Mouse (Mus musculus): Measurements from ENCODE around the gene Gtf2a1l.

The Gtf2a1l gene

DNA sequence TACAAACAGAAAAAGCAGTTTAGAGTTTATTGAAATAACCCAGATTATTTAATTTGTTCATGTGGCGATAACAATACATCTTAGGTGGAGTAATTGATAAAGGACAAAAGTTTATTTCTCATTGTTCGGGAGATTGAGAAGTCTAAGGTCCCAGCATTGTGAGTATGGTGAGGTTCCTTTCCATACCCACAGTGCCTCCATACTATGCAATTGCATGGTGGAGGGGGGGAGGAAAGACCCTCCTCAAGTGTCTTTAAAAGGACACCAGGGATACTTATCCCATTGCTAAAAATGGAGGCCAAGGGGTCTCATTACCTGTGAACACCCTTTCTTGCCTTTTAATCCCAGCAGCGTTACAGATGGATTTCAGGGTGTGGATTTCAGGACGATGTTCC, 15.1 kb upstream of the Gtf2a1l start:
- DNase-seq (ENCODE audit: low spot score), result no peak

DNA sequence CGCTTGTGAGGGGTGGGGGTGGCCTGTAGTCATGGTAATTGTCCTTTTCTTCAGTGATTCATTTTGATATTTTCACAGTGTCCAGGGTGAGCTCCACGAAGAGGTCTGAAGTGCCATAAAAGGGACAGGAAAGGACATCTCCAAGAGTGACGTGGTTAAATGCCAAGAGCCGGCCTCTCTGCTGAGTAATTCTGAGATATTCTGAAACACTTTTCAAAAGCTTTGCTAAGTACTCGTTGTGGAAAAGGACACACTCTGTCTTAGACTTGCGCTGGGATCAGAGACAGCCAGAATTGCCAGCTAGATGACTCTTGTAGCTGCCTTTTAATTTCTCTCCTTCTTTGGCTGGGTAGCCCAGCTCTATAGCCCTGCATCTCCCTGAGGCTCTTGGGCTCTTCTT, 9.9 kb upstream of the Gtf2a1l start:
- no peak for DNase-seq (ENCODE audit: low spot score)

DNA sequence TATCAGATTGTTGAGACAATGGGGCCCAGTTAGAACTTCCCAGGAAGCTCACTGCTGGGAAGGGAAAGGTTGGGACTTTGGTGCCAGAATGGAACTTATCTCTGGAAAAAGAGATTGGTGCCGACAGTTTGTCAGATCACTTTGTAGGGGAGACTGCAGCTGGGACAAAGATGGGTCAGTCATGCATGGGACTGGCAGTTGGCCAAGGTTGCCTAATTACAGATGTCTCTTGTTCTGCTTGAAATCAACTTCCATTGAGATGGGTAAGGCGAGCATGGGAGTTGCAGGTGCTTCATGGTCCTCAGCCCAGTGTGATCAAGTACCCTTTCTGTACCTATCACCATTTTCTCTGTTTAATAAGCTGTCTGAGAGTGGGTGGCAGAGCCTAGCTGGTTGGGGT, 2.4 kb upstream of the Gtf2a1l start:
- DNase-seq (ENCODE audit: low spot score), result no peak

DNA sequence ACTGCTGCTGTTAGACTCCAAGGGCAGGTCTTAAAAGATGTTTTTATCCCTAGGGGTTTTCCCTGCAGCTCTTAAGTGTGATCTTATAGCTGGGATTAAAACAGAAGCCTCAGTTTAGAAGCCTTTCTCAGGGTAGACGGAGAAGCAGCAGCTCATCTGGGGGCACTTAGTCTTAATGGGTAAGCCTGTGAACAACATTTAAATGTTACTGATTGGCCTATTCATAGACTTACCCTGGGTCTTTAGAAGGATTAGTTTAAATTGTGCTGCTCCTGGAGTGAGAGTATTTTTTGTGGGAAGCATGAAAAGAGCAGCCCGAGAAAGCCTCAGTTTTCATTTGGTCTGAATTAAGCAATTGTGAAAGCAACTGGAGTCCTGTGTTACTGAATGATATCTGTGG, 1.5 kb downstream of the Gtf2a1l start:
- DNase-seq (ENCODE audit: low spot score), result no peak

DNA sequence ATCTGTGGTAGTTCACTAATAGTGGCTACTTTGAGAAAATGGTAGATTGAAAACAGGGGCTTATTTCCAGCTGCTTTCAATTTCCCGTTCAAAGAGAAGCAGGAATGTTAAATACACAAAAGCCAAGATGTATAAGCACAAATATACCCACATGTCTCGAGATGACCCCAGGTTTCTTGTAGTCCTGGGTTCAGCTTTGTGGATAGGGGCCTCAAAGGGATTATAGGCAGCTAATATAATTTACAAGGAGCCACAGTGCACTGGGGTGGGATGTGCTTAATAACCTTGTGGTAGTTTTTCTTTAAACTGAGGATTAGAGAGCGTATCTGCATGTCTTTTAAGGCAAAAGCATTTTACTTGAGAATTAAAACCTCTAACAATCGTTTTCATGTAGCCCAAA, 2.3 kb downstream of the Gtf2a1l start:
- no peak for DNase-seq (ENCODE audit: low spot score)

DNA sequence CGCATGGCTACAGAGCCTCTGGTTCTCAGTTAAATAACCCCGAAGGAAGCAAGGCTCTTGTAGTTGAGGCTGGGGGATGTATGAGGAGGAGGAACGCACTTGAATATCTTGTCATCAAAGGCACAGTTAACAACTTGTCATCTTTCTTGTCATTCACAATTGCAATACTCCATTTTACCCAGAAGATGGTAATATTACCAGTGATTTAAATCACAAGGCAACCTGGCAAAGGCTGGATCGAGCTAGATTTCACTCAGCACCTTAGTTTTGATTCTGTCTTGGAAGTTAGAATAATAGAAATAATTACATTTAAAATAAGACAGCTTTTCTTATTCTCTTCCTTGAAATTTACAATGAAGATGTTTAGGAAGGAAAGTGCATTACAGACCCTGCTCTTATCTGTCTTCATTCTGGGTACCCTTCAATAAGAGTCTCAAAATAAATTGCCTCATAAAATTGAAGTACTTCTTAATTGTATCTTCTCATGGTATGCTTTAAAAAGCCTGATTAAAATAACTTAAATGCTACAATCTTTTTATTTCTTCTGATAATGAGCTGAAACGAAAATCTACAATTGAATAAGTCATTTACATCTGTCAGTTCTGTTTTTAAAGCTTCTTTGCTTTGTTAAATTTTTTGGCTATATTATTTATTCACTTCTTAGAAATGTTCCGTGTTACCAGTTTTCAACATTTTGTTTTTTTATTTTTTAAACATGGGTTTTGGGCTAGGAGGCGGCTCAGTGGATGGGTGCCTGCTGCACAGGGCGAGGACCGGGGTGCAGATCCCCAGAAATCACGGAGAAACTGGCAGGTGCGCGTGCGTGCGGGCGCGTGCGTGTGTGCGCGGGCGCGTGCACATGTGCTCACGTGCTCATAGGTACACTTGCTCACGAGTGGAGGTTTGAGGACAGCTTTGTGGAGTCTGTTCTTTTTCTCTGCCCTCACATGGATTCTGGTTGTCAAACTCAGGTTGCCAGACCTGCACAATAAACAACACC, 7.2 kb downstream of the Gtf2a1l start:
- no peak for DNase-seq (ENCODE audit: low spot score)

DNA sequence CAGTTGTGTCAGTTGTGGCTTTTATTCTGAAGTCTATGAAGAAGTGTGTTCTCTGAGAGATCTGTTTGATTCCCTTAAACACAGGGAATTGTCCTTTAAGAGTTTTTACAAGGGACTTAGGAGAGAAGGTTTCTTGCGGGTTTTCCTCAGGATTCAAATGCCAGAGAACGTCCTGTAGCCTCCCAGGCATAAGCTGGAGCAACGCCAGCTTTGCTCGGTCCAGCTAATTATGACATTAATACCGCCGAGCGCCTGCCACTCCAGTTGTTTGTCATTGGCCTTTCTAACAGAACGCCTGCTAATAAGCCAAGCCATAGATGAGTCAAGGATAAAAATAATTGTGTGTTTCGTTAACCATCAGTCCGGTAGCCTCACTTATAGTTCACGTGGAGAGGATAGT, 19.8 kb downstream of the Gtf2a1l start:
- DNase-seq (ENCODE audit: low spot score), result no peak

DNA sequence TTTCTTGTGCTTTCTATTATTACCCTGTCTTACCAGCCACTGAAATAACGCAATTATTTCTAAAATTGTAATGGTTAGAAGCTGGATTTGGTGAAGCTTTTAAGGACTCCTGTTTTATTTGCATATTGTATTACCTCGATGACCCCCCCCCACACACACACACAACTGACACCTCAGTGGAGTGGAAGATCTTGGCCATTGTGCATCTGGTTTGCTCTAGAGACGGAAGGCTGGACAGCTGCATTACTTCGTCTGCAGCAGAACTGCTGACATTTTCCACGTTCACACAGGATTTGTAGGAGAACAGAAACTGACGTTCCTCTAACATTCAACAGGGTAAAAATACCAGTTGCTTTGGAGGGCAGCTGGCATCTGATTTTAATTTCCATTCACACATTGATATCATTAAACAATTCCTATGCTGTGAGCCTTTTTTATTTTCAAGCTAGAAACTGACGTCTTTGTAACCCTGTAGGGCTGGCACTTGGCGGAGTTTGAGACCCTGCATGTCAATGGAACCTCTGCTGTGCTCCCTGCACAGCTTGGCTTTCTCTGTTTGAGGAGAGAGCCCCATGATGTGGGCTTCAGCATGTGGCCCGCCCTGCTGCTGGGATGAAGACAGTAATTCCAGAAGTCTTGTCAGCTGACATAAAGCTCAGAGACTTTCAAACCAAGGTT, 28.3 kb downstream of the Gtf2a1l start:
- no peak for DNase-seq (ENCODE audit: low spot score)

DNA sequence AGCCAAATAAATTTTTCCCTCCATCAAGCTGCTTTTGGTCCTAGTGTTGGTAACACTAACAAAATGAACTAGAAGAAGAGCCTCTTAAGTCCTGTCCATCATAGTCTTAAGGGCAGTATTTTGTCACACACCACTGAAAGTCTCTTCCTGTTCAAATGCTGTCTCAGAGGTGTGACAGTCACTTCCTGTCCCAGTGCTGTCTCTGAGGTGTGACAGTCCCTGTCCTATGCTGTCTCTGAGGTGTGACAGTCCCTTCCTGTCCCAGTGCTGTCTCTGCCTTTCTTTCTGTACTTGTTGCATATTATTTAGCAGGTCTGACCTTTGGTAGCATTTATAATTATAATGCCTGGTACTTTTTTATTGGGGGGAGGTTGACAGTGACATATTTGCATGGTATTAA, 32.4 kb downstream of the Gtf2a1l start:
- DNase-seq (ENCODE audit: low spot score), result no peak

DNA sequence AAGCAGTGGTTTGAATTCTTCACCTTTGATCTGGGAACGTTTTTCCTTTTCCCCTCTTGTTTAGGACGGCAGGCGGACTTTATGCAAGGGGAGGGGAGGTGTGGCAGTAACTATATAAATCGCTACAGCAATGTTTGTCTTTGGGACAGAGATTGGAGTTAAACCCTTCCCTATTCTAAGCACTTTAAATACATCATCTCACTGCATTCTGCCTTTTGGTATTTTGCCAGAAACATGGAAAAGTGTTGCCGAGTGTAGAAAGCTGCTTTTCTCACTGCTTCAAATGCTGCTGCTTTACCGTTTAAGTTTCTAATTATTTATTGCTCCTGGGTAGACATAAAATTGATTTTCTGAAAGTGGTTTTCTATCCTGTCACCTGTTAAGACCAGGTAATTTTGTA, 33.9 kb downstream of the Gtf2a1l start:
- no peak for DNase-seq (ENCODE audit: low spot score)

DNA sequence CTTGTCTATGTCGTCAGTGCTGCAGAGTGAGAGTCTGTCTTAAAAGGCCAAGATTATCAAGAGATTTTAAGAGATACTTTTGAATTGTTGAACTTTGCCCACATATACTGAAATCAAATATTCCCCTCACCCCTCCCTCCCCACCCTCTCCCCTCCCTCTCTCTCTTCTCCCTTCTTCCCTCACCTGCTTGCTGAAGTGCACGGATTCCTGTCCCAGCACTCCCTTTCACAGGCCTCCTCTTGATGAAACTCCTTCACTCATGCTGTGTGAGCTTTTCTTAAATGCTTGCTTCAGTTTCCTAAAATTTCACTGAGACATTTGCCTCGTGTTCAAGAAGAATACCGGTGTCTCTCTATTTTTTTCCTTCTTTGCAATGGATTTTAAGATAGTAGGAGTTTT, 34.7 kb downstream of the Gtf2a1l start:
- no peak for DNase-seq (ENCODE audit: low spot score)

DNA sequence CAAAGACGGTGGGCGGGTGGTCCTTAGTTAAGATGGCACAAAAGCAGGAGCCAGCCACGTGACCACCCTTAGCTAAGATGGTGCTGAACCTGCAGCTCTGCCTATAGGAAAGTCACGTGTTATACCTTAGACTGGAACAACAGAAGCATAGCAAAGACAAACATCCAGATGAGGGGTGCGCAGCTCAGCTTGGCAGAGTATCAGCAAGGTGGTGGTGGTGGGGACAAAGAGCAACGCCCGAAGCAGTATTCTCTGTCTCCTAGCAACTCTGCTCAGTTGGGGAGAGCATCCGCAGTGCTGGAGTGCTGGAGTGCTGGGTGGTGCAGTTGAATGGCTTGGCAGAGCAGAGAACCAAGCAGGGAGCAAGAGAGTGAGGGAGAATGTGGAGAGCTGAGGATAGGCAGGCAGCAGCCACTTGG, 37.8 kb downstream of the Gtf2a1l start:
- DNase-seq (ENCODE audit: low spot score), result no peak

DNA sequence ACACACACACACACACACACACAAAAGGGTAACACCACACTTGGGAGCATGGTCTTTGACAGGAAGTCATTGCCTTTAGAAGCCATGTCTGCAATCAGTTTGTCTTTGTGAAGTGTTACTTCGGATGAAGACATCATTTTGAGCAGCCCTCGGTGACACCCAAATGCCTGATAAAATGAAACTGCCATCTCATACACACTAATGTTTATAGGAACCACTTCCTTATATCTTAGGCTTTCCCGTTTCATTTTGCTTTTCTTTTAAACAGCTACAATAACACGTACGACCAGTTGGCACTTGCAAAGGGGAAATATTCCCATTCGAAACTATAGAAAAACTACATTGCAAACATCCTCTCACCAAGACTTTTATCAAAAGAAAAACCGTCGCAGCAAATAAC, 81.2 kb downstream of the Gtf2a1l start:
- no peak for DNase-seq (ENCODE audit: low spot score)

DNA sequence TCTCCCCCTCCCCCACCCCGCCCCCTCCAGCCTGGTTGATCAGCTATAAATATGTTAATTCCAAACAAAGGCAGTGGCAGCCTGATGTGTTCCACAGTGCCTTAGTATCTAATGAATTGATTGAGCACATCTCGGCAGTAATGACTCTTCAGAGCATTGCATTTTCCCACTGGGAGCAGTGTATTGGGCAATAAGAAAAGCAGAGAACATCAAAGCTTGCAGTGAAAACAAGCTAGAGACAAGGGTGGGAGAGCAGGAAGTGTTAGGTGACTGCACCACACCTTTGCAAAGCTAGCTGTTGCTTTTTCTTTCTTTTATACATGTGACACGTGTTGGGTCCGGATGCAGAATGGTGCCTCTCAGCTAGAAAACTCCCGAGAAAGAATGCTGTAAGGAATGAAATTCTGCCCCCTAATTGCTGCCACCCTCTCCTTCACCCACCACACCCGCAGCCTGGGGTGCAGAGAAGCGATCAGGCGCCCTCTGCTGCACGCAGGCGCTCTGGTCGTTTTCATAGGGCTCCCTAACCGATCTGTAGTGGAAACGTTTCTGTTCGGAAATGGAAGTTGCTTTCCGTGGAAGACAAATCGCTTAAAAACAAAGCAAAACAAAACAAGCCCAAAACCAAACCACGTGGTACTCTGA, 84.5 kb downstream of the Gtf2a1l start:
- DNase-seq (ENCODE audit: low spot score), result no peak

DNA sequence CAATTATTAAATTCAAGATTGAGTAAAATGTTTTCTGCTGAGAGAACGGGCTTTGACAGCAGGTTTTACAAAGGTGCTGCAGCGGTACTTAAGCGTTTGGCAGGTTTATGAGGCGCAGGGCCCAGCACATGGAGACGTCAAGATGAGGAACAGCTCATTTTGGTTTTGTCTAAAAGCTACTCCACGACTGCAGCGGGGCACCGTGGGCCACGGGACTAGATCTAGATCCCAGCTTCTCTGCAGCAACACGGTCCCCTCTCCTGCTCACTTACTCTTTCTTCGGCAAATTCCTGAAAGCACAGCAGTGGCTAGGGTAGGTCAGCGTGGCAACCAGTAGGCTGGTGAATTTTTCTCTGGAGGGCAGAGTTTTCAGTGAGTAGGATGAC, 85.0 kb downstream of the Gtf2a1l start:
- no peak for DNase-seq (ENCODE audit: low spot score)

DNA sequence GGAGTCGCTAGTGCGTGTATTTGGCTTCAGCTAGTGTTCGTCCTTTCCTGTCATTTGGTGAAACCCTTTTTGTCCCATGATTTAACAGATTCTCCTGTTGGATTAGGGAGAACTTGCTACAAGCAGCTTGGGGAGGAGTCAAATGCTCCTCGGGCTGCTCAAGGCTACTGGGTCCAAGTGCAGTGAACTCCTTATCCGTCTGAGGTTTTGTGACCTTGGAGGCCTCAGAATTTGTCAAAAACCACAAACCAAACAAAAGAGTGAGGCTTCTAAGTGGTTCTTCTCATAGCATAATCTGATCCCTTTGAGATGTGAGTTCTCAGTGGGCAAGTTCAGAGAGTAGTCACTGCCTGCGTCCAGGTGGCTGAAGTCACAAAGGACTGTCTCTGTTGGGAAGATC, 87.3 kb downstream of the Gtf2a1l start:
- no peak for DNase-seq (ENCODE audit: low spot score)

DNA sequence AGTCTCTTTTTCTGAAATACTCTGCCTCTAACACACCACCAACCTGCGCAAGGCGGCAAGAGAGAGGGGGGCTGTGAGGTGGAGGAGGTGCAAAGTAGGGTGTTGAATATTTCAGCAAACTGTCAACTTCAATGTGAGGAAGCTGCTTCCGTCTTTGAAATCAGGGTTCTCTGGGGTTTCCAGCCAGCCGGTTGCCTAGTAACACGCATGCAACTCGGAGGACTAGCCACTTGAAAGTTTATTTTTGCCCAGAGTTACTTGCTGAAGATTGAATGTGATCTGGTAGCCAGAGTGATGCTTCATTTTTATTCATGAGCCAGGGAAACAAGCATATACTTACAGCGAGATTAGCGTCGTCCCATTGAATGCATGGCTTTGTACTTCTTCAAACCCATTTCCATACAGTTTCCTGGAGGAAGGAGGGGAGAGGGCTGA, 89.6 kb downstream of the Gtf2a1l start:
- DNase-seq (ENCODE audit: low spot score), result no peak

DNA sequence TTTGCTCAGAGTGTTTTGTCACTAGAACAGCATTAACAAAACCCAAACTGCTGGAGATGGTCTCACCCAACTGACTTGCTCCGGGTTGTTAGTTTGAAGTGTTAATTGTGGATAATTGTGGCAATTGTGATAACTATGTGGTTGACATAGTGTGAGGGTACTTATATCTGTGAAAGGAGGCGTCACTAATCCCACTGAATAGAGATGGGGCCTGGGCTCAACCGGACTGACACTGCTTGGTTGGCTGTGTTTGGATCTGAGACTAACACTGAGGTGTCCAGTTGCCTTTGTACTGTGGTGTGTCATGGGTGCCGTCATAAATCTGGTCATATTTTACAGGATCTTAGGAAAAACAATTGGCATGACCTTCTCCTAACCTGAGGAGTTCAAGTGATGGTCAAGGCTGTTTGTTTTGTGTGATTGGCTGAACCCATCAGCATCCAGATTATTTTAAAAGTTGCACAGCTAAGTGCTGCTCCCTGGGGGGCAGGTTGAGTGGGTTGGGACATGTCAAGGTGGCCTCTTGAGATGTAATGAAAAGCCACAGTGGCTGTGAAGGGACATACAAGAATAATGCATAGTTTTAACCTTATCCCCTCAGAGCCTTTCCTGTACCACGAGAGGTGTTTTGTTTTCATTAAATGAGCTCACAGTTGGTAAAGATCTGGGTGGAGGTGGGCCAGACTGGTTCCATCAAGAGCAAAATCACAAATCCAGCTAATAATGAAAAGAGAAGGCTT, 95.1 kb downstream of the Gtf2a1l start:
- no peak for DNase-seq (ENCODE audit: low spot score)

DNA sequence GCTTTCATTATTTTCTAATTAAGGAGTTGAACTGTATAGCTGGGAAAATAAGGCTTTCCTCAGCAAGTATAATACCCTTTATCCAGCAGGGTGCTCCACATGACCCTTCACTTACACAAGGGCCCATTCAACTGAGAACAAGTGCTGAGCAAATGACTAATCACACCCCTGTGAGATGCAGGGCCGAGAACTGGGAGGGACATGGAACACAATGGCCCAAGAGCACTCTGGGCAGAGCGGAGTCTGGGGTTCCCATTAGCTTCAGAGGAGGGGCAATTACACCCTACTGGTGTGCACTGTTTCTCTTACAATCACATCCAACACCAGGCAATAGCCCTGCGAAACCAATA, 95.7 kb downstream of the Gtf2a1l start:
- no peak for DNase-seq (ENCODE audit: low spot score)
